Mouse (Mus musculus) lung, postnatal 0 days (tissue): ENCODE data around the gene Srsf3.

Experiments used
- CTCF ChIP-seq: IDR thresholded peaks from 2 replicates; pipeline ENCODE4 v1.5.1; 2016; ENCODE audit warnings: antibody characterized with exemption, mild to moderate bottlenecking
- EP300 ChIP-seq: IDR thresholded peaks from 2 replicates; pipeline ENCODE4 v1.6.1; 2016; ENCODE audit warnings: antibody characterized with exemption, mild to moderate bottlenecking, control low read depth

DNA sequence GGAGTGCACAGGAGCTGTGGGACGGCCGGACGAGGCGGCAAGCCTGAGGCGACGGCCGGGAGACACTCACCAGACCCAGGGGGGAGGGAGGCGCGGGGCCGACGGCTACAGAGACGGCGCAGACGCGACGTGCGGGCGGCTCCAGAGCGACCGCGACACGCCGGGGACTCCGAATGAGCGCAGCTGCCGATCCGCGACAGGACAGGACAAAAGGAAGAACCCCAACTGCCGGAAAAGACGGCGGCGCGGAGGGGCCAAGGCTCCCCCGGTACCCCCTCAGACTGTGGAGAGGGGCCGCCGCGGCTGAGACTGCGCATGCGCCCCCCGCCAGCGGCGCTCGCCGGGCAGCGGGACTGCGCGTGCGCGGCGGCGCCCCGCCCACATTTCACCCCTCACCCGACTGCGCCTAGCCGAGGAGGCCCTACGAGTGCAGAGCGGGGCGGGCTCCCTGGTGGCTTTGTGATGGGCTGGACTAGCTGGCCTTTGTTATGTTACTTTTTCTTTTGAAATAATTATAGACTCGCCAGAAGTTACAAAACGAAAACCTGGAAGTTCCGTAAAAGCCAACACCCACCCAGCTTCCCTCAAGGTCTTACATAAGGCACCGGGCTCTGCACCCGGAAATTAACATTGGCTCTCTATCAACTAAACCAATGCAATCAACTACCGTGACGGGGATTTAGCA is 24.6 kb upstream of the Srsf3 start, which contains the start of gene Stk38:
- no peak for TF ChIP-seq CTCF
- peak; percentile 71 for TF ChIP-seq EP300
